Mouse (Mus musculus): Measurements from ENCODE around the gene Dclre1b. TPM values are rescaled to one million over a fixed set of nuclear protein-coding genes. Genes with fewer than 3 reads are reported as not detected.

Gene Dclre1b
- polyA plus RNA-seq, 1 experiment from 2014 or later: 31.2 TPM

GRCm38 (mm10) chr3:103758456-103758855 lies 50.8 kb downstream of the Dclre1b start:
- H3K27me3 ChIP-seq: no peaks in the 10 kb centered on the region
- no peaks in the 10 kb centered on the region for H3K4me1 ChIP-seq
- H3K4me3 ChIP-seq: no peak overlapping the region
- 88% methylated on average over 7 of the region's 7 CpGs for WGBS
- no peak overlapping the region for H3K4me2 ChIP-seq
- no peak overlapping the region for H3K9ac ChIP-seq
- H3K9me3 ChIP-seq: no peaks in the 10 kb centered on the region
- no peak overlapping the region for H3K27ac ChIP-seq
- no peak for ATAC-seq (ENCODE audit: borderline replicate concordance, extremely low read depth, low FRiP score, low TSS enrichment)
- peaks cover 78% of the 10 kb centered on the region for H3K36me3 ChIP-seq

GRCm38 (mm10) chr3:103756920-103757319 lies 52.3 kb downstream of the Dclre1b start:
- peaks cover 74% of the 10 kb centered on the region for H3K36me3 ChIP-seq

GRCm38 (mm10) chr3:103755351-103755750 lies 53.9 kb downstream of the Dclre1b start:
- ATAC-seq (ENCODE audit: borderline replicate concordance, extremely low read depth, low FRiP score, low TSS enrichment): no peak
- H3K27ac ChIP-seq: no peak overlapping the region
- 50% methylated on average over 3 of the region's 3 CpGs for WGBS

More at GRCm38 (mm10) chr3:103756920-103757319, 52.3 kb downstream of the Dclre1b start:
- no peaks in the 10 kb centered on the region for H3K27me3 ChIP-seq
- no peak for ATAC-seq (ENCODE audit: borderline replicate concordance, extremely low read depth, low FRiP score, low TSS enrichment)
- no peak overlapping the region for H3K4me2 ChIP-seq
- no peak overlapping the region for H3K9ac ChIP-seq
- no peak overlapping the region for H3K27ac ChIP-seq
- no peak overlapping the region for H3K4me3 ChIP-seq
- no peaks in the 10 kb centered on the region for H3K9me3 ChIP-seq
- WGBS: 86% methylated on average over 2 of the region's 2 CpGs
- H3K4me1 ChIP-seq: no peaks in the 10 kb centered on the region

GRCm38 (mm10) chr3:103751558-103751957 lies 57.7 kb downstream of the Dclre1b start:
- H3K27ac ChIP-seq: no peak overlapping the region
- H3K27me3 ChIP-seq: no peaks in the 10 kb centered on the region
- H3K9ac ChIP-seq: no peak overlapping the region
- H3K4me2 ChIP-seq: no peak overlapping the region
- WGBS: 81% methylated on average over 2 of the region's 2 CpGs
- ATAC-seq (ENCODE audit: borderline replicate concordance, extremely low read depth, low FRiP score, low TSS enrichment): no peak
- H3K9me3 ChIP-seq: no peaks in the 10 kb centered on the region
- H3K36me3 ChIP-seq: peaks cover 75% of the 10 kb centered on the region
- no peaks in the 10 kb centered on the region for H3K4me1 ChIP-seq
- no peak overlapping the region for H3K4me3 ChIP-seq

More at GRCm38 (mm10) chr3:103755351-103755750, 53.9 kb downstream of the Dclre1b start:
- Histone ChIP-seq H3K4me3 (no peak overlapping the region), H3K4me1 (no peaks in the 10 kb centered on the region), H3K4me2 (no peak overlapping the region), H3K36me3 (peaks cover 74% of the 10 kb centered on the region), H3K27me3 (no peaks in the 10 kb centered on the region), H3K9me3 (no peaks in the 10 kb centered on the region), H3K9ac (no peak overlapping the region)

Other genes starting within 250 kb of the Dclre1b start
- gene Syt6, start 234.2 kb downstream of the Dclre1b start, polyA plus RNA-seq (2015; fragmentation: Nextera tagmentation; extraction: Ambion mirVana): 0.51 and 0.59 TPM in 2 replicates
- 0.14 and 0.18 TPM in 2 replicates for gene Atg4a-ps, start 163.4 kb downstream of the Dclre1b start, polyA plus RNA-seq (2015; fragmentation: Nextera tagmentation; extraction: Ambion mirVana)
- gene Olfml3, start 71.4 kb downstream of the Dclre1b start, polyA plus RNA-seq (2015; fragmentation: Nextera tagmentation; extraction: Ambion mirVana): 80.4 and 80.7 TPM in 2 replicates
- not detected in 2 replicates for gene Gm10964, start 70.1 kb downstream of the Dclre1b start, polyA plus RNA-seq (2015; fragmentation: Nextera tagmentation; extraction: Ambion mirVana)
- 11.0 and 11.6 TPM in 2 replicates for gene Hipk1, start 17.9 kb downstream of the Dclre1b start, polyA plus RNA-seq (2015; fragmentation: Nextera tagmentation; extraction: Ambion mirVana)
- gene Ap4b1, start 76 bp upstream of the Dclre1b start, polyA plus RNA-seq (2015; fragmentation: Nextera tagmentation; extraction: Ambion mirVana): 19.6 and 21.0 TPM in 2 replicates
- 0.24 and 0.35 TPM in 2 replicates for gene Gm43064, start 129 bp upstream of the Dclre1b start, polyA plus RNA-seq (2015; fragmentation: Nextera tagmentation; extraction: Ambion mirVana)
- 0.09 TPM in 1 of 2 replicates, not detected in the other for gene Bcl2l15, start 23.2 kb upstream of the Dclre1b start, polyA plus RNA-seq (2015; fragmentation: Nextera tagmentation; extraction: Ambion mirVana)
- gene Ptpn22, start 50.4 kb upstream of the Dclre1b start, polyA plus RNA-seq (2015; fragmentation: Nextera tagmentation; extraction: Ambion mirVana): 1.0 and 2.5 TPM in 2 replicates
- gene Rsbn1, start 104.7 kb upstream of the Dclre1b start, polyA plus RNA-seq (2015; fragmentation: Nextera tagmentation; extraction: Ambion mirVana): 10.1 and 10.2 TPM in 2 replicates
- 25.0 and 29.2 TPM in 2 replicates for gene Phtf1, start 158.7 kb upstream of the Dclre1b start, polyA plus RNA-seq (2015; fragmentation: Nextera tagmentation; extraction: Ambion mirVana)